Mouse (Mus musculus): Measurements from ENCODE around the gene Hdgfl2. TPM values are rescaled to one million over a fixed set of nuclear protein-coding genes. Genes with fewer than 3 reads are reported as not detected.

Gene Hdgfl2
- polyA plus RNA-seq, 1 experiment from 2014 or later = 103 TPM

Other genes starting within 250 kb of the Hdgfl2 start
- 10.0 TPM in 2 replicates for gene Zfp119a, start 200.7 kb upstream of the Hdgfl2 start, polyA plus RNA-seq (2015; fragmentation: Nextera tagmentation; extraction: Ambion mirVana)
- 13.5 and 14.4 TPM in 2 replicates for gene Zfp959, start 187.5 kb upstream of the Hdgfl2 start, polyA plus RNA-seq (2015; fragmentation: Nextera tagmentation; extraction: Ambion mirVana)
- gene Zfp119b, start 130.1 kb upstream of the Hdgfl2 start, polyA plus RNA-seq (2015; fragmentation: Nextera tagmentation; extraction: Ambion mirVana) = 6.9 and 9.1 TPM in 2 replicates
- gene Ebi3, start 127.0 kb upstream of the Hdgfl2 start, polyA plus RNA-seq (2015; fragmentation: Nextera tagmentation; extraction: Ambion mirVana) = 3.3 and 3.8 TPM in 2 replicates
- gene Yju2, start 120.5 kb upstream of the Hdgfl2 start, polyA plus RNA-seq (2015; fragmentation: Nextera tagmentation; extraction: Ambion mirVana) = 21.7 and 22.1 TPM in 2 replicates
- 19.9 and 21.4 TPM in 2 replicates for gene Shd, start 109.2 kb upstream of the Hdgfl2 start, polyA plus RNA-seq (2015; fragmentation: Nextera tagmentation; extraction: Ambion mirVana)
- gene Fsd1, start 93.1 kb upstream of the Hdgfl2 start, polyA plus RNA-seq (2015; fragmentation: Nextera tagmentation; extraction: Ambion mirVana) = 12.6 and 18.3 TPM in 2 replicates
- gene Stap2, start 74.0 kb upstream of the Hdgfl2 start, polyA plus RNA-seq (2015; fragmentation: Nextera tagmentation; extraction: Ambion mirVana) = 26.0 and 28.2 TPM in 2 replicates
- 71.2 and 82.9 TPM in 2 replicates for gene Mpnd, start 73.9 kb upstream of the Hdgfl2 start, polyA plus RNA-seq (2015; fragmentation: Nextera tagmentation; extraction: Ambion mirVana)
- gene Sh3gl1, start 43.0 kb upstream of the Hdgfl2 start, polyA plus RNA-seq (2015; fragmentation: Nextera tagmentation; extraction: Ambion mirVana) = 210 and 217 TPM in 2 replicates
- gene Chaf1a, start 39.2 kb upstream of the Hdgfl2 start, polyA plus RNA-seq (2015; fragmentation: Nextera tagmentation; extraction: Ambion mirVana) = 19.1 and 21.4 TPM in 2 replicates
- gene Ubxn6, start 4.6 kb upstream of the Hdgfl2 start, polyA plus RNA-seq (2015; fragmentation: Nextera tagmentation; extraction: Ambion mirVana) = 42.1 and 45.6 TPM in 2 replicates
- gene Plin4, start 30.2 kb downstream of the Hdgfl2 start, polyA plus RNA-seq (2015; fragmentation: Nextera tagmentation; extraction: Ambion mirVana) = 0.03 and 0.11 TPM in 2 replicates
- 0.12 and 0.60 TPM in 2 replicates for gene Plin5, start 38.0 kb downstream of the Hdgfl2 start, polyA plus RNA-seq (2015; fragmentation: Nextera tagmentation; extraction: Ambion mirVana)
- gene Lrg1, start 42.4 kb downstream of the Hdgfl2 start, polyA plus RNA-seq (2015; fragmentation: Nextera tagmentation; extraction: Ambion mirVana) = 0.55 and 1.7 TPM in 2 replicates
- gene Sema6b, start 60.7 kb downstream of the Hdgfl2 start, polyA plus RNA-seq (2015; fragmentation: Nextera tagmentation; extraction: Ambion mirVana) = 2.3 and 3.3 TPM in 2 replicates
- gene Tnfaip8l1, start 82.8 kb downstream of the Hdgfl2 start, polyA plus RNA-seq (2015; fragmentation: Nextera tagmentation; extraction: Ambion mirVana) = 11.3 and 13.1 TPM in 2 replicates
- gene Mydgf, start 104.3 kb downstream of the Hdgfl2 start, polyA plus RNA-seq (2015; fragmentation: Nextera tagmentation; extraction: Ambion mirVana) = 108 and 119 TPM in 2 replicates
- gene Dpp9, start 139.3 kb downstream of the Hdgfl2 start, polyA plus RNA-seq (2015; fragmentation: Nextera tagmentation; extraction: Ambion mirVana) = 33.6 and 34.6 TPM in 2 replicates
- 14.9 and 19.7 TPM in 2 replicates for gene Fem1a, start 177.2 kb downstream of the Hdgfl2 start, polyA plus RNA-seq (2015; fragmentation: Nextera tagmentation; extraction: Ambion mirVana)
- gene Ticam1, start 197.2 kb downstream of the Hdgfl2 start, polyA plus RNA-seq (2015; fragmentation: Nextera tagmentation; extraction: Ambion mirVana) = 7.1 and 8.6 TPM in 2 replicates
- gene Plin3, start 213.2 kb downstream of the Hdgfl2 start, polyA plus RNA-seq (2015; fragmentation: Nextera tagmentation; extraction: Ambion mirVana) = 94.2 and 114 TPM in 2 replicates
- not detected in 2 replicates for gene Arrdc5, start 220.7 kb downstream of the Hdgfl2 start, polyA plus RNA-seq (2015; fragmentation: Nextera tagmentation; extraction: Ambion mirVana)
- gene Uhrf1, start 223.7 kb downstream of the Hdgfl2 start, polyA plus RNA-seq (2015; fragmentation: Nextera tagmentation; extraction: Ambion mirVana) = 107 and 108 TPM in 2 replicates
- 35.9 and 37.3 TPM in 2 replicates for gene Kdm4b, start 246.4 kb downstream of the Hdgfl2 start, polyA plus RNA-seq (2015; fragmentation: Nextera tagmentation; extraction: Ambion mirVana)

Data from limb, embryonic 15.5 days (tissue).